Mouse (Mus musculus): Measurements from ENCODE around the gene Zfp212. TPM values are rescaled to one million over a fixed set of nuclear protein-coding genes. Genes with fewer than 3 reads are reported as not detected.
"Not testable (repeated sequence)": the region's sequence is repeated elsewhere in the genome, so short reads cannot be mapped to it uniquely, and the experiment has no call there.

Zfp212 gene
- polyA plus RNA-seq, 1 experiment from 2014 or later = 24.6 TPM

DNA sequence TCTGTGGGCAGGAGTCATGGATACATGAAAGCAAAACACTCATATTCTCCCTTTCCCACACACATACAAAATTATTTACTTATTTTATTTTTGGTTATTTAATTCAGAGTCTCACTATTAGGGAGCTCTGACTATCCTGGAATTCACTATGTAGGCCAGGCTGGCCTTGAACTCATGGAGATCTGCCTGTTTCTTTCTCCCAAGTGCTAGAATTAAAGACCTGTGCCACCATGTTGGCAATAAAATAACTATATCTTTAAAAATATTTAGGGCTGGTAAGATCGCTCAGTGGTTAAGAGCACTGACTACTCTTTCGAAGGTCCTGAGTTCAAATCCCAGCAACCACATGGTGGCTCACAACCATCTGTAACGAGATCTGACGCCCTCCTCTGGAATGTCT, 27.1 kb downstream of the Zfp212 start:
- peaks cover 10% of the 10 kb centered on the region for H3K4me1 ChIP-seq
- H3K9me3 ChIP-seq = no peaks in the 10 kb centered on the region
- H3K4me3 ChIP-seq = no peak overlapping the region
- no peak for ATAC-seq (replicated peaks)
- H3K9ac ChIP-seq (replicated peaks) = no peak overlapping the region
- H3K4me2 ChIP-seq (replicated peaks) = no peak overlapping the region
- no peaks in the 10 kb centered on the region for H3K27me3 ChIP-seq
- H3K27ac ChIP-seq (replicated peaks) = no peak overlapping the region
- H3K36me3 ChIP-seq = no peaks in the 10 kb centered on the region
- WGBS = 95% methylated on average over 4 of the region's 4 CpGs

DNA sequence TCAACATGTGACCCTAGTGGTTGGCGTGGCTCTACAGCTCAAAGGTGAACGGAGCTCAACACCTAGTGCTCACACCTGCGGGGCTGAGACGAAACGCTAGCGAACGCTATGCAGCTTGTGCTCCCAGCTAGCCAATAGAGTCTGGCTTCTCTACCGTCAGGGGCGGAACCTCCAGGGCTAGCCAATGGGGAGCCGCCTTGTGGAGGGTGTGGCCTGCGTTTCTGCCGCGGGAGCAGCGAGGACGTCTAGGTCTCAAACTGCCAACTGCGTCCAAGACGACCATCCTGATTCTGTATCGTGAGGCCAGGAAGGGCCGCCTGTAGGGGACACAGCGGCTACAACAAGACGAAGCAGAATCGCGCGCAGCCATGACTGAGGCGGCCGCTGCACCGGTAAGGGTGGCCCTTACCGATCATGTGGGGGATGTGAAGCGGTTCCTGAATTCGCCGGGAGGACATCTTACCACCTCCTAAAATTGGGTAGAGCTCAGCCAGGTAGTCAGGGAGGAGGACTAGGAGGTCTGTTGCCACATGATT, 33.0 kb downstream of the Zfp212 start, which contains the start of gene Zfp956:
Zfp956 (plus strand) TSS at position 200 of the 536 bp plus-strand sequence.
- Histone ChIP-seq H3K4me1 (peaks cover 18% of the 10 kb centered on the region), H3K4me3 (peak within 1 kb of the TSS; percentile 66), H3K9me3 (no peaks in the 10 kb centered on the region), H3K36me3 (peaks cover 20% of the 10 kb centered on the region), H3K27me3 (no peaks in the 10 kb centered on the region), H3K27ac (replicated peaks) (peak within 1 kb of the TSS; percentile 74), H3K4me2 (replicated peaks) (peak within 1 kb of the TSS; percentile 63), H3K9ac (replicated peaks) (peak within 1 kb of the TSS; percentile 79)
- peak; percentile 100 for ATAC-seq (replicated peaks)
- 0% methylated on average over 31 of the region's 31 CpGs for WGBS

DNA sequence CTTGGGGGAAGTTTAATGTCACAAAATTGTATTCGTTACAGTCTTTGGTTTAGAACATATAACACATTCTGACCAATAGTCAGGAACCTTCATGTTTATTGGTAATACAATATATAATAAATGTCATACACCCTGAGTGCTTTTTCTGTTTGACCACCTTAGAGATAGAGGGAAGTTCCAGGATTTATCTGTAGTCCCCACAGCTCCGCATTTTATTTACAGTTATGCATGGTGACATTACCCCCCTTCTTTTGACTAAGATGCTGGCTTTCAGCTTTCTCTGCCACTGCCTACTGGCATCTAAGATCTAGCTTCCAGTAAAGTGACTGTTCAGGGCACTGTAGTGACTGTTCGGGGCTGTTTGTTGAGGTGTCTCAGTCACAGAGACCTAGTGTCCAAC, 34.1 kb downstream of the Zfp212 start:
- Histone ChIP-seq H3K4me1 (peaks cover 18% of the 10 kb centered on the region), H3K4me3 (peak overlapping the region; percentile 66; the same call in 1 of the 2 replicates), H3K27ac (replicated peaks) (no peak overlapping the region), H3K36me3 (peaks cover 29% of the 10 kb centered on the region), H3K9ac (replicated peaks) (no peak overlapping the region), H3K27me3 (no peaks in the 10 kb centered on the region), H3K9me3 (no peaks in the 10 kb centered on the region), H3K4me2 (replicated peaks) (peak overlapping the region; percentile 63)
- ATAC-seq (replicated peaks) = no peak
- WGBS = 94% methylated on average over 3 of the region's 3 CpGs

DNA sequence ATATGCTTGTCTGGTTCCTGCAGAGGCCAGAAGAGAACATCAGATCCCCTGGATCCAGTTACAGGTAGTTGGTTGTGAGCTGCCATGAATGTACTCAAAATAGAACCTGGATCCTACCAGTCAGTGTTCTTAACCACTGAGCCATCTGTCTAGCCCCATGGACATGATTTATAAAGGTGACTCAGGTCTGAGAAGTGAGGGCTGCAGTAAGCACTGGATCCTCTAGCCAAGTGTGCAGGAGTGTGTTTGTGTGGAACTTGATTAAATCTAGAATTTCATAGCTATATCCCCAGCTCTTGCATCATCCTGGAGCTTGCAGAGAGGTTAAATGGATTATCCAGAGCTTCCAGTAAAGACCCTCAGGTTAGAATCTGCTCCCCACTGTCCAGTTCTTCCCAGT, 37.5 kb downstream of the Zfp212 start:
- H3K4me2 ChIP-seq (replicated peaks) = no peak overlapping the region

DNA sequence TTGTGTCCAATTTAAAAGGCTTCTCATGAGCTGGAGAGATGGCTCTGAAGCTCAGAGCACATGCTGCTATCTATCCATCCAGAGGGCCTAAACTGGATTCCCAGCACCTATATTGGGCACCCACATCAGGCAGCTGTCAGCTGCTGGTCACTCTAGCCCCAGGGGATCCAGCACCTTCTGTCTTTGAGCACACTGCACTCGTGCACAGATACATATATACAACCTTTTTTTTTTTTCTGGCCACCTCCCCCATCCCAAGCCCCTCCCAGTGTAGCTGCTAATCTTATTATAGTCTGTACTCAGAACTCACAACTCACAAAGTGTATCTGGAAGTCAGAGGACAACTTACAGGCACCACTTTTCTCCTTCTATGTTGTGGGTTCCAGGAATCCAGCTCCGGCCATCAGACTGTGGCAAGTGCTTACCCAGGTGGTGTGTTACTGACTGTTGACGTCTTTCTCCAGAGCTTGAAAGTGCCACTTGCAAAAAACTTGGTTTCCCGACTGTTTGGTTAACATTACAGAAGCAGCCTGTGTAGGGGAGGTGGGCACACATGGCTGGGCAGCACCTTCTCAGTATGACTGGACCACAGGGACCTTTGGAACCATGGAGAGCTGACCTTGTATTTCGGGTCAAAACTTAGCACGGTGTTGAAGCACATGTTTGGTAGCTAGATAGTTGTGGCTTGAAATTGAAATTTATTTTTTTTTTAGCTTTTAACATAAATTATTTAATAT, 40.6 kb downstream of the Zfp212 start:
- H3K4me3 ChIP-seq = no peak overlapping the region
- H3K27me3 ChIP-seq = no peaks in the 10 kb centered on the region
- ATAC-seq (replicated peaks) = no peak
- 90% methylated on average over 6 of the region's 6 CpGs for WGBS
- H3K27ac ChIP-seq (replicated peaks) = no peak overlapping the region
- no peak overlapping the region for H3K9ac ChIP-seq (replicated peaks)
- peaks cover 61% of the 10 kb centered on the region for H3K36me3 ChIP-seq
- H3K9me3 ChIP-seq = no peaks in the 10 kb centered on the region
- no peak overlapping the region for H3K4me2 ChIP-seq (replicated peaks)
- H3K4me1 ChIP-seq = no peaks in the 10 kb centered on the region

More for the DNA sequence above, 37.5 kb downstream of the Zfp212 start:
- Histone ChIP-seq H3K27me3 (no peaks in the 10 kb centered on the region), H3K9ac (replicated peaks) (no peak overlapping the region), H3K36me3 (peaks cover 45% of the 10 kb centered on the region), H3K27ac (replicated peaks) (no peak overlapping the region), H3K9me3 (no peaks in the 10 kb centered on the region), H3K4me1 (peaks cover 17% of the 10 kb centered on the region), H3K4me3 (no peak overlapping the region)
- ATAC-seq (replicated peaks) = no peak

DNA sequence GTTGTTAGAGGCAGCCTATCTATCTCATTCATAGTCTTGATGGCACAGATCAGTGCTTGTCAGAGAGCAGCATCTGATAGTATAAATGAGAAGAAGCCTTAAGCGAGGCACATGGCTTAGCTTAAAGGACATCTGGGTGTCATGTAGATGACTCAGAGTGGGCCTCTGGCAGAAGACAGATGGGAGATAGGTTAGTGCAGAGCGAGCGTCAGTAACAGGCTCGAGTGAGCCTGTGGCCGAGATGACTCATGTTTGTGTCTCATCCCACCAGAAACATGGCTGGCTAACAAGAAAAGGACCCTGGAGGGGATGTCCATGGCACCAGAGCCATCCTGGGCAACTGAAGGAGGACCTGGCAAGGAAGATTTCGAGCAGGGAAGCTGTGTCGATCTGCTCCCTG, 42.8 kb downstream of the Zfp212 start:
- Histone ChIP-seq H3K27ac (replicated peaks) (no peak overlapping the region), H3K4me1 (no peaks in the 10 kb centered on the region), H3K9me3 (no peaks in the 10 kb centered on the region), H3K36me3 (peaks cover 47% of the 10 kb centered on the region), H3K4me2 (replicated peaks) (no peak overlapping the region), H3K9ac (replicated peaks) (no peak overlapping the region), H3K4me3 (no peak overlapping the region), H3K27me3 (no peaks in the 10 kb centered on the region)
- 93% methylated on average over 7 of the region's 7 CpGs for WGBS
- ATAC-seq (replicated peaks) = no peak

DNA sequence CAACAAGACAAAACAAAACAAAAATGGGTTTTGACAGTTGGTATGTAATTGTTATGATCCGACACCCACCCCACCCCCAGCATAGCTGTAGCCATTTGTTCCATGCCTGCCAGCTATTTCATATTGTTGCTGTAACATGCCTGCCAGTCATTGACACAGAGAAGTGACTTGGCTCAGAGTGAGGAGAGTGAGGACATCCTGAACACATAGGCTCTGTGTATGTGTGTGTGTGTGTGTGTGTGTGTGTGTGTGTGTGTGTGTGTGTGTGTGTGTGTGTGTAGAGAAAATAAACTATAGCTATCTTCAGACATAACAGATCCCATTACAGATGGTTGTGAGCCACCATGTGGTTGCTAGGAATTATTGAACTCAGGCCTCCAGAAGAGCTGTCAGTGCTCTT, 47.9 kb downstream of the Zfp212 start:
- not testable (repeated sequence) for H3K4me3 ChIP-seq; H3K4me1 ChIP-seq; H3K4me2 ChIP-seq (replicated peaks); H3K9me3 ChIP-seq; ATAC-seq (replicated peaks); H3K27ac ChIP-seq (replicated peaks); H3K9ac ChIP-seq (replicated peaks); H3K27me3 ChIP-seq
- 73% methylated on average over 1 of the region's 1 CpGs for WGBS
- peaks cover 16% of the 10 kb centered on the region for H3K36me3 ChIP-seq

DNA sequence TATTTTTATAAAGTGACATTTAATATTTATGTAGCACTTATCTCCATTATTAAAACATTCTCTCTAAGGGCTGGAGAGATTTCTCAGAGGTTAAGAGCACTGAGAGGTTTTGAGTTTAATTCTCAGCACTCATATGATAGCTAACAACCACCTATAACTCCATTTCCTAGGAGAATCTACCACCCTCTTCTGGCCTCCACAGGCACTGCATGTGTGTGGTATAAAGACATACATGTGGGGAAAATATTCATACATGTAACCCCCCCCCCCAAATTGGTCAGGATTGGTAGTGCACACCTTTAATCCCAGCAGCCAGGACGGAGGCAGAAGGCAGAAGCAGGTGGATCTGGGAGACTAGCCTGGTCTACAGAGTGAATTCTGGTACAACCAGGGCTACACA, 54.3 kb downstream of the Zfp212 start:
- Histone ChIP-seq H3K27ac (replicated peaks) (no peak overlapping the region), H3K27me3 (no peaks in the 10 kb centered on the region), H3K4me3 (no peak overlapping the region), H3K9me3 (no peaks in the 10 kb centered on the region), H3K9ac (replicated peaks) (no peak overlapping the region), H3K36me3 (no peaks in the 10 kb centered on the region), H3K4me2 (replicated peaks) (no peak overlapping the region), H3K4me1 (no peaks in the 10 kb centered on the region)
- 76% methylated on average over 1 of the region's 1 CpGs for WGBS
- ATAC-seq (replicated peaks) = no peak

DNA sequence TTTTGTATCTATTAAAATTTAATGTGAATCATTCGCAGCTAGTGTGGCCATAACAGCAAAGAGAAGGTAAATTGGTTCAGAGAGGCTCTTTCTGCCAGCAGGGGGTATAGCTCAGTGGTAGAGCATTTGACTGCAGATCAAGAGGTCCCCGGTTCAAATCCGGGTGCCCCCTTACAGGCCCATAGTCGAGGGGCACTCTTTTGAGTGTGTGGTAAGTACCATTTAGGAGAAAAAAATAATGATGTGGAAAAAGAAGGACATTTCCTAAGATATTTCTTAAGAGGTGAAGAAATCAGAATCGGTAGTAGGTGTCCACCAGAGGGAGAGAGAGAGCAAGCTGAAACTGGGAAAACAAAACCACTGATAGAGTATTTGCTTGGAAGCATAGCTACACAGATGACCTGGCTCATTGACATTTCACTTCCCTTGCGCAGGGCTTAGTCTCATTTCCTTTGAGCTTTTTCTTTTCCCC, 58.7 kb downstream of the Zfp212 start:
- Histone ChIP-seq H3K4me3 (no peak overlapping the region), H3K27me3 (no peaks in the 10 kb centered on the region), H3K9ac (replicated peaks) (no peak overlapping the region), H3K4me2 (replicated peaks) (no peak overlapping the region), H3K36me3 (no peaks in the 10 kb centered on the region), H3K27ac (replicated peaks) (no peak overlapping the region), H3K4me1 (no peaks in the 10 kb centered on the region), H3K9me3 (no peaks in the 10 kb centered on the region)
- no peak for ATAC-seq (replicated peaks)
- 17% methylated on average over 6 of the region's 6 CpGs for WGBS

Other genes starting within 250 kb of the Zfp212 start
- 145 TPM in 2 replicates for gene Pdia4, start 107.0 kb upstream of the Zfp212 start, polyA plus RNA-seq (2015; fragmentation: Nextera tagmentation; extraction: Ambion mirVana)
- 17.3 and 18.5 TPM in 2 replicates for gene Zfp786, start 89.6 kb upstream of the Zfp212 start, polyA plus RNA-seq (2015; fragmentation: Nextera tagmentation; extraction: Ambion mirVana)
- gene Zfp398, start 84.8 kb upstream of the Zfp212 start, polyA plus RNA-seq (2015; fragmentation: Nextera tagmentation; extraction: Ambion mirVana) = 16.5 and 17.5 TPM in 2 replicates
- 27.7 TPM in 2 replicates for gene Zfp282, start 43.3 kb upstream of the Zfp212 start, polyA plus RNA-seq (2015; fragmentation: Nextera tagmentation; extraction: Ambion mirVana)
- 20.9 and 21.5 TPM in 2 replicates for gene Zfp956, start 32.9 kb downstream of the Zfp212 start, polyA plus RNA-seq (2015; fragmentation: Nextera tagmentation; extraction: Ambion mirVana)
- gene Zfp777, start 128.4 kb downstream of the Zfp212 start, polyA plus RNA-seq (2015; fragmentation: Nextera tagmentation; extraction: Ambion mirVana) = 10.5 and 11.7 TPM in 2 replicates
- 23.9 and 25.9 TPM in 2 replicates for gene Zfp746, start 166.1 kb downstream of the Zfp212 start, polyA plus RNA-seq (2015; fragmentation: Nextera tagmentation; extraction: Ambion mirVana)

Data from forebrain, embryonic 15.5 days (tissue).